Mouse (Mus musculus) ES-CJ7 (cell line): ENCODE data around the gene Dusp15.

Experiments used
- DNase-seq: peaks from one replicate; pipeline ENCODE4 v3.0.0; 2011; ENCODE audit warnings: low read depth, low spot score

Dusp15 gene

DNA sequence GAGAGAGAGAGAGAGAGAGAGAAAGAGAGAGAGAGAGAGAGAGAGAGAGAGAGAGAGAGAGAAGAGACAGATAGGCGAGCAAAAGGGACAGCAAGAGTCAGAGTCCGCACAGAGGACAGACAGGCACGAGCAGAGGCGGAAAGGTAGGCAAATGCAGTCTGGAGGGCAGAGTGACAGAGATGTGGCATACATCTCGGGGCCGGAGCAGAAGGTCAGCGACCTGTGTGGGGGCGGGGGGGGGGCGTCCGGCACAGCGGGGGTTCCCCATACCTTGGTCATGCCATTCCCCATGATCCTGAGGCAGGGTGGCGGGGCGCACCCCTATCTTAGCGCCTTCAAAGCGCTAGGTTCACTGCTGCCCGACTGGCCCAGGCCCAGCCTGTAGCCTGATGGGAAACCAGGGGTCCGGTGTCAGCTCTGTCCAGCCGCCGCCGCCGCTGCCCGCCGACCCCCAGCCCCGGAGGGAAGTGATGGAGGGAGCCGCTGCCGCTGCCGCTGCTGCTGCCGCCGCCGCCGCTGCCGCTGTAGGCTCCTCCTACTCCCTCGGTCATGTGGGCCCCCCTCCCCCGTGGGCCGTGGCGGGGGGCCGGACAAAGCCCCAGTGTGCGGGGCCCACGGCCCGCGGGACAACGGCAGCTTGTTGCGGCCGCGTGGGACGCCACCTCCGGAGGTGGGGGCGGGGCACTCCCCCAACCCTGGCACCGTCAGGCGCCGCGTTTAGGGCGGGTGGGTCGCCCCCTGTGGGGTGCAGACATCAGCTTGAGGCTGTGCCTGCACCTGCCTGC, at the start of gene Dusp15:
Gene Dusp15 (minus strand): TSS at position 634 of the 785 bp plus-strand sequence.
- no peak for DNase-seq

- no peak for DNase-seq
Measured at GRCm38 (mm10) chr2:152997046-152997445, 45.5 kb upstream of the Dusp15 start.

DNA sequence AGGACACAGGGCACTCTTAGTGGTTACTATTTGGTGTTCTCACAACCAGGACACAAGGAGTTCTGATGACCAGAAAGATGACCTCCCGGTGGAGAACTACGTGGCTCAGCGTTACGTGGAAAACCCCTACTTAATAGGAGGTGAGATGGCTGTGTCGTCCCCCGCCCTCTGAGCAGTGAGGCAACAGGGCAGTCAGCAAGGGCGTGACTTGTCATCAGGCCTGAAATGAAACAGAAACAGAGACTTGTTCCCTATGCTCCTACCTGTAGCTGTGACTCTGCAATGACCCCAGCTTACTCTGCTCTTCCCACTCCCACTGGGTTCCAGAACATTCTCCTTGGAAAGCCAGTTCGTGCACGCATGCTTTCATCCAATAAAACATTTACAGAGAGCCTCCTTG, 40.0 kb upstream of the Dusp15 start:
- DNase-seq = no peak

DNA sequence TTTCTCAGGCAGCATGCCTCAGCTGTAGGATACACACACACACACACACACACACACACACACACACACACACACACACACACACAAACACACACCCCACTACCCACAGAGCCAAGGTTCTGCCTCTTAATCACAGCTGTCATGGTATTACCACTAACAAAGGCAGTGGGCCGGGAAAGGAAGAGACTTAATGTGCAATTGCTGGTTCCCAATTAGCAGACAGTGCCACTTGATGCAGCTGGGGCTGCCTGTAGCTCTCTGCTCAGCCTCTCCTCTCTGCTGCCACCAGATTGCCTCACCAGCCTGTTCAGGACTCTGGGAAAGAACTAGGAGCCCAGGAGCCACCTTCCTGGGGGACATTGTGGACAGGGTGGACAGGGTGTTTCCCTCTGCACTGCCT, 34.1 kb upstream of the Dusp15 start:
- no peak for DNase-seq

GRCm38 (mm10) chr2:152976991-152977390, 25.5 kb upstream of the Dusp15 start:
- no peak for DNase-seq

DNA sequence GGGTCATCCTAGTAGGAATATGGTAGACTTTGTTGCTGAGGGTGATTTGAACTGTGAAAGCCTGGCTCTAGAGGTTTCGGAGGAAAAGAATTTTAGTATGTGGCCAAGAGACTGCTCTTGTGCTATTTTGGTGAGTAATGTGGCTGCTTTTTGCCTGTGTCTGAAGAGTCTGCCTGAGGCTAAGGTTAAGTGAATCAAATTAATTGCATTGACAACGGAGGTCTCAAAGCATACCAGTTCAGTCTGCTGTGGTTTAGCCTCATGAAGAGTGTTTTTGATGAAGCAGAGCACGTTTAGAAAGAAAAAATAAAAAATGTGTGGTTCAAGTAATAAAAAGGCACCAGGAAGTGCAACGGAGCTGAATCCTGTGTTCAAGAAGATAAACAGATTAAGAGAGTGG, 14.1 kb upstream of the Dusp15 start:
- no peak for DNase-seq

GRCm38 (mm10) chr2:152962091-152962793, 10.7 kb upstream of the Dusp15 start, which contains the start of gene Ttll9:
Gene Ttll9, plus strand, starts transcription at chr2:152962485.
- DNase-seq = peak; percentile 88

DNA sequence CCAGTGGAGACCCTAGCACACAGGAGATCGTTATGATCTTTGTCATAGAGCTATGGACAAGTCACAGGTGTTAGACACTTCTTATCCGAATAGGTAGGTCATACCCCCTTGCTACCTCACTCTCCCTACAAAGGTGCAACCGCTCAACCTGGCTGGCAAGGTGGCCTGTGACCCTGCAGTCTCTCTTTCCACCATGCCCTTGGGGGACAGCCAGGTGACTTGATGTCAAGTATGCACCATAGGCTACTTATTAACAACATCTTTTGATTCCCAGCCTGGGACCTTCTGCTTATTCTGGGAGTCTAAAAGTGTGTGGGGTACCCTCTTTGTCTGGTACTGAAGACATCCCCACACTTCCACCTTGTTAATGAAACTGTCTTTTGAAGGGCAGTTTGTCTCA, 6.6 kb upstream of the Dusp15 start:
- DNase-seq = no peak

DNA sequence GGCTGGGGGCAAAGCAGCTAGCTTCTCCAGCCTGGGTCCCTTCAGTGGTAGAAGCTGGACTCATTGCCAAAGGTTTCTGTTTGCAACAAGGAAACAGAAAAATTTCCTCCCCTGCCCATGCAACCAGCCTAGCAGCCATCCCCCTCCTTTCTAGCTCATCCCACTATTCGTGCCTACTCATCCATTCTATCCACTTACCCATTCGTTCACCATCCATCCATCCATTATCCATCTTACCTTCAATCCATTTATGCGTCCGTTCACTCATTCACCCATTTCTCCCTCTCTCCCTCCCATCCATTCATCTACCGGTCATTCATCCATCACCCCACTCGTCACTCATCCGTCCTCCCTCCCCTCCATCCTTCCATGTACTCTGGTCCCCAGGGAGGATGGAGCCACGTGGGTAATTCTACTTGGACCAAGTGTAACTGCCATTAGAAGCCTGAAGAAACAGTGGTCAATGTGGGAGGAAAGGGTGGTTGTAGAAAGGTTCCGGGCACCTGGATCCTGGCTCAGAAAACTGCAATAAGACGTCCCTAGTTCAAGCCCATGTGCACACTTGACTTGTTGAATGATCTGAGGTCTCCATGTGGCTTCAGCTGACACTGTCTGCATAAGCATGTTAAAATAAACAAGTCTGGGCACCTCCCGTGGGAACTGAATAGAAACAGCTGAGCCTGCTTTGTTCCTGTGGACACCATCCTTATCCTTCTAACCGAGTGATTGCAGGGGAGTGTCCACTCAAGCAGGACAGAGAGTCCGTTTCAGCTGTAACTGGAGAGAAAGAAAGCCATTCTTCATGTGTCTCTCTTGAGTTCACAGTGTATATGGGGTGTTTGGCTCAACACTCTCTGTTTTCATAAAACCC, 587 bp upstream of the Dusp15 start:
- no peak for DNase-seq

GRCm38 (mm10) chr2:152950358-152951064, 987 bp downstream of the Dusp15 start:
- DNase-seq = no peak

- no peak for DNase-seq
Measured at GRCm38 (mm10) chr2:152948438-152949020, 3.0 kb downstream of the Dusp15 start.

DNA sequence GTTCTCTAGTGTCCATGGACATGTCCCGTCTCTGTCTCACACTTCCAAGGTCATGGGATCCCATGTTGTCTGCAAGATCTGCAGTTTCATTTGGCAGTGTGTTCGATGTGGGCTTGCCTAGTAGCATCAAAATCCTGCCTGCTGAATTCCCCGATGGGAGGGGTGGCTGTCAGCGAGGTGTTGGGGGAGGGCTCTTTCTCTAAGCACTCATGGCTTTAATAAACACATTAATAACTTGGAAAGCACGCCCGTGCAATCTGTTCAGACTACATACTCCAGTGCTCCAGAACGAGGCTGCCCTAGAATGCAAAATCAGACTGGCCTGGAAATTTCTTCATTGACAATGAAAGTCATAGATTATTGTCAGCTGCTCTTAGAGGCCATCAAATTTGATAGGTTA, 4.4 kb downstream of the Dusp15 start:
- DNase-seq = no peak

GRCm38 (mm10) chr2:152944013-152944412, 7.5 kb downstream of the Dusp15 start:
- DNase-seq = no peak

DNA sequence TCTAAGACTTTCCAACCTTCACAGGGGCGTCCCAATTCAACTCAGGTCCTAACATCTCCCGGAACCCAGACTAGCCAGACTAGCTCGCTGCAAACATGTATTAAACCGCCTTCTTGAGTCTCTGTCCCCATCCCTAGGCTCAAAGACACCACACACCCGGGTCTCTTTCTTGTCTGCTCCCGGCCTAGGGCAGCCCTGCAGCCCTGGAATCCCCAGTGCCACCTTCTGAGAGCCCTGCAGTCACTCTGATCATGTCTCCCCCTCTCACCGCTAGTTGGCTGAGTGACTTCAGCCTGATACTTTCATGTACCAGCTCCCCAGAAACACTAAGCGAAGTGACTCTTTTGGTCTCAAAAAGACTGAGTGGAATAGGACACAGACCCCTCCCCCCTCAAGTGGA, 7.9 kb downstream of the Dusp15 start:
- no peak for DNase-seq

DNA sequence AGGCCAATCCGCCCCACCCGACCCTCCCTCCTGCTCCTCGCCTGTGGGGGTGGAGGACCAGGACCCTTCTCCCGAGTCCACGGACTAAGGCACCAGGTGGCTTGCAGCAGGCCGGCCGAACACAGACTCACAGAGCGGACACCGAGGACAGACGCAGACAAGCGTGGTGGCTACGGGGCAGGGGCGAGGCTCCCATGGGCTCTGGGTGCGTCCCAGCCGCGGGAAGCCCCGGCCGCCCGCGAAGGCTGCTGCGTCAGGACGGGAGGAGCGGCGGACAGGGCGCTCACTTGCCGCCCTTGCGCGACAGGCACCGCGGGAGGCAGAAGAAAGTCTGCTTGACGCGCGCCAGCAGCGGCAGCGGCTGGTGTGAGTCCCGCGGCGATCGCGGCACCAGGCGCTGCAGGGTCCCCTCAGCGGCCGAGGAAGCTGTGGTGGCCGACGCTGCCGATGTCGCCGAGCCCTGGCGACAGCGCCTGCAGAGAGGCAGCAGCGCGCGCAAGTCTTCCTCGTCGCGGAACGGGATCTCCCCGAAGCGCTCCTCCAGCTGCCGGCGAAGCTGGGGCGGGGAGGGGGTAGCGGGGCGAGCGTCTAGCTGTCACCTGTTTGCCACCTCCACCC, 8.5 kb downstream of the Dusp15 start:
- no peak for DNase-seq

DNA sequence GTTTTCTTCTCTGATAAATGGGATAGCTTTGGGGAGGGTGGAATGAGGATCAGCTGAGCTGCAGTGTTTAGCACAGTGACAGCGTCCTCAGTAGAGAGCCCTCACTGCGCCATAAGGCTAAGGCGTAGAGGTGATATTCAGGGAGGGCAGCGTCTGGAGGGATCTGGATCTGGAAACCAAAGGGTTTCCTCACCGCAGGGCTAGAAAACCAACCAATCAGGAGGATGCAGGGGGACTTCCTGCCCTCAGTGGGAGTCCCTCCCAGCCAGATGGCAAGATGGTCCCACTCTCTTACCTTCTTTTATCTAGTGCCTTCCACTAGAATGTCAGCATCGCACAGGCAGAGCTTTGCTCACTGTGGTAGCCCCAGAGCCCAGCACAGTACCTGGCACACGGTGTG, 9.7 kb downstream of the Dusp15 start:
- no peak for DNase-seq

- no peak for DNase-seq
Measured at GRCm38 (mm10) chr2:152941106-152941505, 10.4 kb downstream of the Dusp15 start.

DNA sequence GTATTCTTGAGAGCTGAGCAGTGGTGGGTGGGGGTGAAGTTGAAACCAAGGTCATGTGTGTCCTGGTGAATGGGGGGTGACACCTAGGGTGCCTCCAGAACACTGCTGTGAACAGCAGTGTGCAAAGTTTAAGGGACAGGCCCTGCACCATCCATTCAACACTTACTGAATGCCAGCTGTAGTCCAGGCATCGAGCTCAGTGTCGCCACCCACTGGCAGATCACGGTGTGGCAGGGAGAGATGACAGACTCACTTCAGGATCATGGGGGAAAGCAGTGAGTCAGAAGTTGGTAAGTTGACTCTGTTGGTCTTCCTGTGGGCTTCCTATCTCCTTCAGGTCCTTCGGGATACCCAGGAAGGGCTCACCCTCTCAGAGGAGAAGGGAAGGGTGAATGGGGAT, 11.7 kb downstream of the Dusp15 start:
- DNase-seq = peak; percentile 67

- DNase-seq = peak; percentile 73
Measured at GRCm38 (mm10) chr2:152933614-152934013, 17.9 kb downstream of the Dusp15 start.

DNA sequence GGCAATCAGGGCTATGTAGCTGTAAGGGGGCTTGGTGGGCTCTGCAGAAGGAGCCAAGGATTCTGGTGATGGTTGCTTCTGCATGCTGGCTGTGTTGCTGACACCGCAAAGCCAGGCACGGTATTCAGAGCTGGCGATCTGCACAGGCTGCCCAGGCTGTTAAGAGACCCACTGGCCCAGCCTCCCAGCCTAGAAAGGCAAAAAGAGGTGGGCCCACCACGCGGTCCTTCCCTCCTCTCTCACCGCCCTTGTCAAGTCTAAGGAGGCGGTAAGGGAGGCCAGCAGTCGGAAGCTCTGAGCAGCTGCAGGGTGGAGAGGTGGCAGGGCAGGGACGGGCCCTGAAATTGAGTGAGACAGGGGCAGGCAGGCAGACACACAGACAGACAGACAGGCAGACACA, 18.4 kb downstream of the Dusp15 start, which contains the start of gene Foxs1:
Gene Foxs1 (minus strand): TSS at position 161 of the 400 bp plus-strand sequence.
- no peak for DNase-seq
